Mouse (Mus musculus): ENCODE measurements around the gene Vmn1r50. TPM values are rescaled to one million over a fixed set of nuclear protein-coding genes. Genes with fewer than 3 reads are reported as not detected.
"Not testable (repeated sequence)": the region's sequence is repeated elsewhere in the genome, so short reads cannot be mapped to it uniquely, and the experiment has no call there.

Gene Vmn1r50
- not detected for total RNA-seq (2022)

GRCm38 (mm10) chr6:90101130-90101529 is at the start of gene Vmn1r50:
Gene Vmn1r50, plus strand, starts transcription at chr6:90101430.
- no peak for DNase-seq (ENCODE audit: low spot score in 2 of 2)

- DNase-seq (ENCODE audit: low spot score in 2 of 2) = no peak
Measured at GRCm38 (mm10) chr6:90078406-90078805, 22.8 kb upstream of the Vmn1r50 start, which contains the start of gene Vmn1r49. Gene Vmn1r49, minus strand, starts transcription at chr6:90078506.

DNA sequence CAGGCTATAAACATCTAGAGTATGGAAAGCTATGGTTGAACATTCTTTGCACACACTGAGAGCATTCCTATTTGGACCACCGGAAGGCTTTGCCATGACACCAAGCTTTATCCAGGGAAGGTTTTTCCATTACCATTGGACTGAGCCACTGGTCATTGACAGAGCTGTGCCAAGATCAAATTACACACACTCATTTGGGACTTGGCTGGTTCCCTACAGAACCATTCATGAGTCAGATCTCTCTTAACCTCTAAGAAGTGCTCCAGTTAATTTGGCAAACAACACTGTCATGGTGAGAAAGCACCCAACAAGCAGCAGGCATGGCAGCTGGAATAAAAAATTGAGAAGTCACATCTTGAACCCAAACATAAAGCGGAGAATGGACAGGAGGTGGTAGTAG is 664 bp upstream of the Vmn1r50 start:
- DNase-seq (ENCODE audit: low spot score in 2 of 2) = no peak

- DNase-seq (ENCODE audit: low spot score in 2 of 2) = not testable (repeated sequence)
Measured at GRCm38 (mm10) chr6:90122296-90122695, 21.1 kb downstream of the Vmn1r50 start, which contains the start of gene Vmn1r51. Gene Vmn1r51, plus strand, starts transcription at chr6:90122596.

Other genes starting within 250 kb of the Vmn1r50 start
- not detected for gene Vmn1r42, start 225.0 kb upstream of the Vmn1r50 start, total RNA-seq (2022)
- gene Vmn1r43, start 225.0 kb upstream of the Vmn1r50 start, total RNA-seq (2022) = not detected
- not detected for gene Vmn1r44, start 217.8 kb upstream of the Vmn1r50 start, total RNA-seq (2022)
- not detected for gene Vmn1r45, start 160.8 kb upstream of the Vmn1r50 start, total RNA-seq (2022)
- not detected for gene Vmn1r46, start 132.1 kb upstream of the Vmn1r50 start, total RNA-seq (2022)
- not detected for gene Vmn1r47, start 85.3 kb upstream of the Vmn1r50 start, total RNA-seq (2022)
- gene Vmn1r48, start 64.6 kb upstream of the Vmn1r50 start, total RNA-seq (2022) = not detected
- not detected for gene Vmn1r49, start 22.9 kb upstream of the Vmn1r50 start, total RNA-seq (2022)
- not detected for gene Vmn1r51, start 21.2 kb downstream of the Vmn1r50 start, total RNA-seq (2022)
- not detected for gene Vmn1r52, start 73.4 kb downstream of the Vmn1r50 start, total RNA-seq (2022)
- not detected for gene V1ra8, start 101.4 kb downstream of the Vmn1r50 start, total RNA-seq (2022)
- not detected for gene Vmn1r53, start 123.0 kb downstream of the Vmn1r50 start, total RNA-seq (2022)
- gene Vmn1r54, start 144.9 kb downstream of the Vmn1r50 start, total RNA-seq (2022) = not detected
- gene BC048671, start 199.8 kb downstream of the Vmn1r50 start, total RNA-seq (2022) = not detected
- not detected for gene Chst13, start 223.8 kb downstream of the Vmn1r50 start, total RNA-seq (2022)
- gene Uroc1, start 231.9 kb downstream of the Vmn1r50 start, total RNA-seq (2022) = under 1 TPM in 1 of 4 experiments, not detected in 3; 0.11 TPM